Mouse (Mus musculus) limb, embryonic 10.5 days (tissue): ENCODE data around the gene Gpc5. TPM values are rescaled to one million over a fixed set of nuclear protein-coding genes. Genes with fewer than 3 reads are reported as not detected.
A peak's percentile ranks its signal among the peaks of the same experiment; 100 is the strongest.

Experiments
- DNase-seq: peaks from one replicate; pipeline ENCODE4 v3.0.0-alpha.2; 2017; ENCODE audit warnings: low spot score
- H3K27ac ChIP-seq: fragments of 300-500 bp; sonication (generic); 2 replicates; pipeline ENCODE4 v1.5.1; 2016; ENCODE audit warnings: mild to moderate bottlenecking
- H3K27me3 ChIP-seq: fragments of 300-500 bp; sonication (generic); 2 replicates; pipeline ENCODE4 v1.6.1; 2016; ENCODE audit warnings: low read depth, mild to moderate bottlenecking; ENCODE audit not compliant: poor library complexity, severe bottlenecking
- H3K36me3 ChIP-seq: fragments of 300-500 bp; sonication (generic); 2 replicates; pipeline ENCODE4 v1.6.1; 2016; ENCODE audit warnings: mild to moderate bottlenecking, moderate library complexity
- H3K4me1 ChIP-seq: fragments of 300-500 bp; sonication (generic); 2 replicates; pipeline ENCODE4 v1.6.1; 2016
- H3K4me3 ChIP-seq: fragments of 300-500 bp; sonication (generic); 2 replicates; pipeline ENCODE4 v1.5.1; 2016; ENCODE audit warnings: mild to moderate bottlenecking, moderate library complexity
- H3K9me3 ChIP-seq: fragments of 300-500 bp; sonication (generic); replicated peaks from 2 replicates; pipeline ENCODE4 v1.6.1; 2016; ENCODE audit warnings: mild to moderate bottlenecking
- WGBS: fragments of 180-500 bp; shearing (Covaris S2); methylation state at CpG from one replicate; pipeline ENCODE4 v1.1.7; 2016; 5-methylcytosine and 5-hydroxymethylcytosine counted together
- polyA plus RNA-seq: library from polyadenylated mRNA; unstranded; fragments of >200 nt; fragmentation: Nextera tagmentation; extraction: Ambion mirVana; gene quantifications from 2 replicates; pipeline ENCODE4 v1.2.1, GENCODE M21; 2016

Gene Gpc5
- polyA plus RNA-seq, 1 experiment from 2014 or later, result 8.7 TPM

- H3K36me3 ChIP-seq, result no peaks in the 10 kb centered on the region
- no peak overlapping the region for H3K4me3 ChIP-seq
- H3K27ac ChIP-seq, result no peak overlapping the region
- H3K9me3 ChIP-seq, result no peaks in the 10 kb centered on the region
- no peak for DNase-seq
- no peaks in the 10 kb centered on the region for H3K27me3 ChIP-seq
- 92% methylated on average over 3 of the region's 3 CpGs for WGBS
- peaks cover 20% of the 10 kb centered on the region for H3K4me1 ChIP-seq
Measured at GRCm38 (mm10) chr14:116208581-116208980, 1116.6 kb downstream of the Gpc5 start.

- Histone ChIP-seq H3K27ac (no peak overlapping the region), H3K36me3 (no peaks in the 10 kb centered on the region), H3K9me3 (no peaks in the 10 kb centered on the region), H3K4me1 (peaks cover 20% of the 10 kb centered on the region), H3K27me3 (no peaks in the 10 kb centered on the region), H3K4me3 (no peak overlapping the region)
- WGBS, result 42% methylated on average over 5 of the region's 5 CpGs
- peak; percentile 73 for DNase-seq
Measured at GRCm38 (mm10) chr14:116209045-116209444, 1117.0 kb downstream of the Gpc5 start.

DNA sequence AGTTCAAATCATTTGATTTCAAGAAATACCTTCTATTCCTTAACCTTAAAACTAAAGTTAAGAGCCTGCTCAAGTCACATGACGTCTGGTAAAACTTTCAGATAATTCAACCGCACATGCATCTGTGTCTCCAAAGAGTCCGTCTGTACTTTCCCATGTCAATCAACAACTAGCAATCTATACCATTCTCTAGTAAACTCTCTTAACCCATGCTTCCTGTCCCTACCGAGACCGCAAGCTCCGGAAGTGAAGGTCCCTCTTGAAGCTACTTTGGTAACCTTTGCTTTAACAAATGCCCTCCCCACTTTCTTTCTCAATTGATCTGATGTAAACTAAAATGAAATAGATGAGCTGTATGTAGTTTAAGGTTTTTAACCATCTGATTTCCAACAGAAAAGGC lies 1118.3 kb downstream of the Gpc5 start:
- 83% methylated on average over 6 of the region's 6 CpGs for WGBS
- no peaks in the 10 kb centered on the region for H3K27me3 ChIP-seq
- no peaks in the 10 kb centered on the region for H3K36me3 ChIP-seq
- no peak for DNase-seq
- no peak overlapping the region for H3K27ac ChIP-seq
- H3K4me1 ChIP-seq, result peaks cover 20% of the 10 kb centered on the region
- no peak overlapping the region for H3K4me3 ChIP-seq
- no peaks in the 10 kb centered on the region for H3K9me3 ChIP-seq

GRCm38 (mm10) chr14:116212029-116212428 lies 1120.0 kb downstream of the Gpc5 start:
- Histone ChIP-seq H3K36me3 (no peaks in the 10 kb centered on the region), H3K4me1 (peaks cover 20% of the 10 kb centered on the region), H3K27ac (no peak overlapping the region), H3K9me3 (no peaks in the 10 kb centered on the region), H3K4me3 (no peak overlapping the region), H3K27me3 (no peaks in the 10 kb centered on the region)
- DNase-seq, result no peak

DNA sequence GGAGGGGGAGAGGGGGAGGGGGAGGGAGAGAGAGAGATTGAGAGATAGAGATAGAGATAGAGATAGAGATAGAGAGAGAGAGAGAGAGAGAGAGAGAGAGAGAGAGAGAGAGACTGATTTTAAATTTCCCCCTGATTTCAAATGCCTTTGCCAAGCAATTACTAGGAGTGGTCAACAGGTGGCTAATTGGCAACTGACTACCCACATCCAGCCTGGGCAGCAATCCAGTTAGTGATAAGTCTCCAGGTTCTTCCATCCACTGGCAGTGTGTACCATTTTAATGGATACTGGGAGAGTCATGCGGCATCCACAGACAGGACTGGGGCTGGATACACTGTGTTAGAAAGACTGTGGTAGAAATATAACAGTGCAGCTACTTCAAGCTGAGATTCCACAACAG lies 1166.1 kb downstream of the Gpc5 start:
- WGBS, result 92% methylated on average over 1 of the region's 1 CpGs
- Histone ChIP-seq H3K4me1 (no peaks in the 10 kb centered on the region), H3K36me3 (no peaks in the 10 kb centered on the region), H3K27ac (no peak overlapping the region), H3K9me3 (no peaks in the 10 kb centered on the region), H3K4me3 (no peak overlapping the region), H3K27me3 (no peaks in the 10 kb centered on the region)
- DNase-seq, result no peak

GRCm38 (mm10) chr14:116308541-116308940 lies 1216.5 kb downstream of the Gpc5 start:
- H3K4me1 ChIP-seq, result no peaks in the 10 kb centered on the region; the same call in 1 of the 2 replicates
- no peaks in the 10 kb centered on the region for H3K27me3 ChIP-seq
- H3K4me3 ChIP-seq, result no peak overlapping the region
- no peak for DNase-seq
- WGBS, result 89% methylated on average over 2 of the region's 2 CpGs
- H3K27ac ChIP-seq, result no peak overlapping the region
- no peaks in the 10 kb centered on the region for H3K36me3 ChIP-seq
- no peaks in the 10 kb centered on the region for H3K9me3 ChIP-seq

DNA sequence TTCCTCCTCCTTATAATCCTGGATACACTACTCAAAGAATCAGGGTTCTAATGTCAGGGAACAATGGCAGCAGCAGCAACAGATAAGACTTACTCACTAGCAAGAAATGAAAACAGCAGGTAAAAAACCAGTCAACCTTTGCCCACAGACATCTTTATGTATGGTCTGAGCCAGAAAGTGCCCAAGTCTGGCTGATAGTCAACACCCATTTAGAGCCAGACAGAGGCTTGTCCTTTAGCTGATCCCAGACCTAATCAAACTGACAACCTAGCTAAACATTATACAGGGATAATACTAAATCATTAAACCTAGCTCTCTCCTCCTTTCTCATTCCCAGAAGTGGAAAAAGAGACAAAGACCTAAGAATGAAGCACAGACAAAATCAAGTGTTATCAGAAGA lies 1225.5 kb downstream of the Gpc5 start:
- no peak for DNase-seq
- no peaks in the 10 kb centered on the region for H3K4me1 ChIP-seq
- H3K4me3 ChIP-seq, result no peak overlapping the region
- H3K27me3 ChIP-seq, result no peaks in the 10 kb centered on the region
- no peaks in the 10 kb centered on the region for H3K9me3 ChIP-seq
- no peaks in the 10 kb centered on the region for H3K36me3 ChIP-seq
- H3K27ac ChIP-seq, result no peak overlapping the region

- Histone ChIP-seq H3K9me3 (no peaks in the 10 kb centered on the region), H3K4me3 (no peak overlapping the region), H3K27ac (no peak overlapping the region), H3K4me1 (no peaks in the 10 kb centered on the region), H3K36me3 (no peaks in the 10 kb centered on the region), H3K27me3 (no peaks in the 10 kb centered on the region)
- no peak for DNase-seq
- 92% methylated on average over 4 of the region's 4 CpGs for WGBS
Measured at GRCm38 (mm10) chr14:116336182-116336581, 1244.2 kb downstream of the Gpc5 start.

GRCm38 (mm10) chr14:116338395-116338794 lies 1246.4 kb downstream of the Gpc5 start:
- 65% methylated on average over 3 of the region's 3 CpGs for WGBS
- Histone ChIP-seq H3K4me1 (no peaks in the 10 kb centered on the region), H3K27ac (no peak overlapping the region), H3K9me3 (no peaks in the 10 kb centered on the region), H3K27me3 (no peaks in the 10 kb centered on the region), H3K4me3 (no peak overlapping the region), H3K36me3 (no peaks in the 10 kb centered on the region)
- no peak for DNase-seq

DNA sequence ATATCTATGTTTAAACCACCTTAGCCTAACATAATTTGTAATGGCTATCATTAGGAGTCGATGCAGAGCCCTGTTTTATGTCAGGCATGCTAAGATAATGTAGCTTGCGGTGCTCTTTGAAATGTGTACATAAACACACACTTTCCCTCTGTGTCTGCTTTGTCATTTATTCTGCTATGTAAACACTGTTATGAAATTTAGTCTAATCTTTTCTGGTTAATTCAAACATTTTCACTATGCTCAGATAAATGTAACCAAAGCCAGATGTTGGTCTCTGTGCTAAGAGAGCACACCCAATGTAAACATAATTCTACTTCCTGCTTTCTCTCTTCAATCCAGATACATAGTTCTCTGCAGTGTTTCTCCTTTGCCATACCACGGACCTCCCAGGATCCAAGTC lies 1256.5 kb downstream of the Gpc5 start:
- Histone ChIP-seq H3K27ac (no peak overlapping the region), H3K4me1 (no peaks in the 10 kb centered on the region), H3K4me3 (no peak overlapping the region), H3K27me3 (no peaks in the 10 kb centered on the region), H3K9me3 (no peaks in the 10 kb centered on the region), H3K36me3 (no peaks in the 10 kb centered on the region)
- WGBS, result 75% methylated on average over 3 of the region's 3 CpGs
- DNase-seq, result no peak

DNA sequence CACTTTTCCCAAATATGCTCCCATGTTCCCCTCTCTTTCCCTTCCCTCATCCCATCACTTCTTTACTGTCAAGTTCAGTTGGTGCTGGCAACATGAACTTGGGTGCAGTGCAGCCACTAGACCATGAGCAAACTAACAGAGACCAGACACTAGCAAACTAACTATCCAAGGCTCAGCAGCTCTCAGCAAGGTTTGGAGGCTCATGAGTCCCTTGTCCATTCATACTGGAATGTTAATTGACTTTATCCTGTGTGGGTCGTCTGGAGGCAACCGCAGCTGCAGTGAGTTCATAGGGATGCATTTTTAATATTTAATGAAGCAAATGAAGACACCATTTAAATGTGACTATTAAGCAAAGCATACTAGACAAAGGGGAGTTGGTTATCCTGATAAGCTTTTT lies 1292.6 kb downstream of the Gpc5 start:
- Histone ChIP-seq H3K4me1 (no peaks in the 10 kb centered on the region), H3K27ac (no peak overlapping the region), H3K4me3 (no peak overlapping the region), H3K36me3 (no peaks in the 10 kb centered on the region), H3K9me3 (no peaks in the 10 kb centered on the region), H3K27me3 (no peaks in the 10 kb centered on the region)
- WGBS, result 66% methylated on average over 2 of the region's 2 CpGs
- DNase-seq, result no peak

- no peak for DNase-seq
- Histone ChIP-seq H3K27me3 (no peaks in the 10 kb centered on the region), H3K36me3 (no peaks in the 10 kb centered on the region), H3K4me1 (no peaks in the 10 kb centered on the region), H3K9me3 (no peaks in the 10 kb centered on the region), H3K4me3 (no peak overlapping the region), H3K27ac (no peak overlapping the region)
- 89% methylated on average over 3 of the region's 3 CpGs for WGBS
Measured at GRCm38 (mm10) chr14:116415511-116415910, 1323.5 kb downstream of the Gpc5 start.

DNA sequence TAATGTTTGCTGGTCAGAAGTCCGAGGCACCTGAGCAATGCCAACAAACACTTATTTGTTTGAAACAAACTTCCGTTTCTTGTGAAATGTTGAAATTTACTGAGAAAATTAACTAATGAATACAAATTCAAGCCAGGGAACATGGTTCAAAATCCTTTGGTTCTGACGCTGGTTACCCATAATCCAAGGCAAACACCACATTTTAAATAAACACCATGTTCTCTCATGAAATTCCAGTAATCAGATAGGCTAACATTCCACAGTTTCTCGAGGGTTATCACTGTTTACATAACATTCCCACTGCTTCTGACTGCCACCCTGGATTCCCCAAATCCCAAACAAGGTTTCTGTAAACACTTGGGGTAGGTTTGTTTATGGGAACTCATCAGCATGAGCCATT lies 1356.2 kb downstream of the Gpc5 start:
- no peak for DNase-seq
- WGBS, result 59% methylated on average over 4 of the region's 4 CpGs
- no peak overlapping the region for H3K4me3 ChIP-seq

DNA sequence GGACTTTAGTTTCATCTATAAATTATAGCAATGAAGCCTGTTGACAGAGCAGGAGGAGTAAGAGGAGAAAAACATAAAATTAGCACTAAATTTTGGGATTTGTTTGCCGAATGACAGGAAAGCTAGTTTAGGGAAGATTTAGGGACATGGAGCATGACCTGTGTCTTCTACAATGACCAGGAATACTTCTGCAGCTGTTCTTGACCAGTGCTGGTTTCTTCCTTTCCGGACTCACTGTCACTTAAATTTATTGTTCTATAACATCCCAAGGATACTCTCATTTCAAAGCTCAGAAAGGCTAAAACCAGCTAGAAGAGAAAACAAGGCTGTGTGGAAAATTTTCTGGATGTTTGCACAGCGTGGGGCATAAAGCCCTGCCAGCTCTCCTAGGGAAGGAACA lies 1361.3 kb downstream of the Gpc5 start:
- 60% methylated on average over 3 of the region's 3 CpGs for WGBS
- Histone ChIP-seq H3K4me1 (no peaks in the 10 kb centered on the region), H3K9me3 (no peaks in the 10 kb centered on the region), H3K27ac (no peak overlapping the region), H3K27me3 (no peaks in the 10 kb centered on the region), H3K36me3 (no peaks in the 10 kb centered on the region), H3K4me3 (no peak overlapping the region)
- DNase-seq, result no peak

More for the DNA sequence above, 1356.2 kb downstream of the Gpc5 start:
- H3K4me1 ChIP-seq, result no peaks in the 10 kb centered on the region
- no peaks in the 10 kb centered on the region for H3K27me3 ChIP-seq
- H3K9me3 ChIP-seq, result no peaks in the 10 kb centered on the region
- no peaks in the 10 kb centered on the region for H3K36me3 ChIP-seq
- H3K27ac ChIP-seq, result no peak overlapping the region
